In the genomic region with DNA sequence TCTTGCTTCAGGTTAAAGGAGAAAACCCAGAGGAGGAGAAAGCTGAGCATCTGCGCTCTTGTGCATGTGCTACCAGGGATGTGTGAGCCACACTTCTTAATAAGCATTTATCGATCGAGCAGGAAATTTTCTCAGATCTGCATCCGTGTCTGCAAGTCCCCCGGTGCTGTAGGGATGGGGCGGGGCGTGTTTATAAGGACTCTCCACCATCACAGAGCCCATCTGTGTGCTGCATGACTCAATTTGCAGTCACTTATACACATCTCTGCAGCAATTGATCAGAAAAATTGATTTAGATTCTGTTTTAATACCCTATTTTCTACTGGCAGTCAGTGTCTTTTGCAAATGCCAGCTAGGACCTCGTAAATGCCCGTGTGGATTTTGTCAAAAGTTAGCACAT, we compare ENCODE assay signal across 27 mouse cellular contexts.
DNase-seq lines count a peak whose midpoint lies in the region; ATAC-seq and TF ChIP-seq lines count a peak whose summit lies in the region.
"Had no signal": no experiment of that assay in that cellular context is flagged by ENCODE, and none has a peak within 500 bp of the region (broad histone marks: within the 10 kb centered on the region; RNA-seq: fewer than 3 reads in every experiment).

No protein-coding gene starts in this region.

- no peak overlapping the region for H3K4me3 ChIP-seq in forebrain, embryonic 14.5 days (ENCODE audit: low read depth, low read length)
- H3K4me3 ChIP-seq in forebrain, embryonic 10.5 days = no peak overlapping the region
- no peak overlapping the region for H3K4me3 ChIP-seq in hindbrain, embryonic 11.5 days (ENCODE audit: low read depth, low read length)
- no peak overlapping the region for H3K4me3 ChIP-seq in hindbrain, embryonic 13.5 days
- H3K4me3 ChIP-seq in midbrain, embryonic 11.5 days (ENCODE audit: low read depth, low read length) = no peak overlapping the region
- H3K4me3 ChIP-seq in midbrain, embryonic 10.5 days = no peak overlapping the region
- H3K4me3 ChIP-seq: embryonic facial prominence, embryonic 12.5 days; embryonic facial prominence, embryonic 15.5 days; heart, adult 2 months; heart, embryonic 10.5 days; heart, embryonic 13.5 days; hindbrain, embryonic 15.5 days had no signal

- H3K4me1 ChIP-seq in forebrain, embryonic 14.5 days (ENCODE audit: control insufficient read depth, insufficient read depth, low read length) = peaks cover 7% of the 10 kb centered on the region
- peaks cover 16% of the 10 kb centered on the region for H3K4me1 ChIP-seq in forebrain, embryonic 10.5 days
- no peaks in the 10 kb centered on the region for H3K4me1 ChIP-seq in hindbrain, embryonic 11.5 days (replicated peaks; ENCODE audit: control insufficient read depth, insufficient read depth, low read length)
- H3K4me1 ChIP-seq in hindbrain, embryonic 13.5 days (replicated peaks) = peaks cover 21% of the 10 kb centered on the region
- no peaks in the 10 kb centered on the region for H3K4me1 ChIP-seq in midbrain, embryonic 11.5 days (ENCODE audit: control insufficient read depth, insufficient read depth, low read length)
- H3K4me1 ChIP-seq in midbrain, embryonic 10.5 days = peaks cover 13% of the 10 kb centered on the region
- H3K4me1 ChIP-seq: embryonic facial prominence, embryonic 12.5 days; embryonic facial prominence, embryonic 15.5 days had no signal

- H3K36me3 ChIP-seq in forebrain, embryonic 14.5 days (ENCODE audit: control insufficient read depth, insufficient read depth, low read length) = no peaks in the 10 kb centered on the region
- H3K36me3 ChIP-seq in forebrain, embryonic 10.5 days (replicated peaks) = no peaks in the 10 kb centered on the region
- no peaks in the 10 kb centered on the region for H3K36me3 ChIP-seq in hindbrain, embryonic 11.5 days (ENCODE audit: control insufficient read depth, insufficient read depth, low read length)
- no peaks in the 10 kb centered on the region for H3K36me3 ChIP-seq in hindbrain, embryonic 13.5 days
- H3K36me3 ChIP-seq in midbrain, embryonic 11.5 days (ENCODE audit: control insufficient read depth, insufficient read depth, low read length) = no peaks in the 10 kb centered on the region
- no peaks in the 10 kb centered on the region for H3K36me3 ChIP-seq in midbrain, embryonic 10.5 days
- H3K36me3 ChIP-seq: embryonic facial prominence, embryonic 12.5 days; embryonic facial prominence, embryonic 15.5 days; heart, embryonic 10.5 days; heart, embryonic 13.5 days; hindbrain, embryonic 15.5 days had no signal

- peak; percentile 58 for DNase-seq in forebrain, embryonic 14.5 days (ENCODE audit: low spot score)
- no peak for DNase-seq in forebrain, embryonic 10.5 days (ENCODE audit: extremely low spot score, low spot score)
- no peak for DNase-seq in hindbrain, embryonic 11.5 days (ENCODE audit: low spot score)
- no peak for DNase-seq in midbrain, embryonic 11.5 days (ENCODE audit: low spot score, missing footprints)
- DNase-seq in midbrain, embryonic 10.5 days (ENCODE audit: low spot score) = no peak
- DNase-seq in brain, embryonic 14.5 days (ENCODE audit: low read depth) = peak; percentile 74
- no peak for DNase-seq in ovary, adult 18-20 months (ENCODE audit: low spot score)
- DNase-seq: adrenal gland, adult 2 months; adrenal gland, postnatal 14 days; cerebellum, adult 18-20 months; cerebellum, adult 9-10 months; cerebellum, postnatal 25 days; gastrocnemius, postnatal 10 days; gastrocnemius, postnatal 36 days; heart, adult 2 months; heart, postnatal 14 days; heart, postnatal 4 days; kidney, adult 18-20 months had no signal

- H3K27ac ChIP-seq in forebrain, embryonic 14.5 days (ENCODE audit: low read depth, low read length) = no peak overlapping the region
- no peak overlapping the region for H3K27ac ChIP-seq in forebrain, embryonic 10.5 days
- no peak overlapping the region for H3K27ac ChIP-seq in hindbrain, embryonic 11.5 days (ENCODE audit: low read depth, low read length)
- H3K27ac ChIP-seq in hindbrain, embryonic 13.5 days = no peak overlapping the region
- H3K27ac ChIP-seq in midbrain, embryonic 11.5 days (ENCODE audit: low read depth, low read length) = no peak overlapping the region
- no peak overlapping the region for H3K27ac ChIP-seq in midbrain, embryonic 10.5 days (replicated peaks)
- H3K27ac ChIP-seq: embryonic facial prominence, embryonic 12.5 days; embryonic facial prominence, embryonic 15.5 days; heart, adult 2 months; heart, embryonic 10.5 days; heart, embryonic 13.5 days; hindbrain, embryonic 15.5 days had no signal

- H3K27me3 ChIP-seq in forebrain, embryonic 14.5 days (replicated peaks; ENCODE audit: control insufficient read depth, insufficient read depth, low read length) = no peaks in the 10 kb centered on the region
- H3K27me3 ChIP-seq in forebrain, embryonic 10.5 days (ENCODE audit: poor library complexity, severe bottlenecking) = no peaks in the 10 kb centered on the region
- H3K27me3 ChIP-seq in hindbrain, embryonic 11.5 days (ENCODE audit: control insufficient read depth, insufficient read depth, low read length) = no peaks in the 10 kb centered on the region
- 0 out of 2 replicates have a peak, but pooled peaks cover 2% of the 10 kb centered on the region for H3K27me3 ChIP-seq in hindbrain, embryonic 13.5 days
- H3K27me3 ChIP-seq in midbrain, embryonic 11.5 days (ENCODE audit: control insufficient read depth, insufficient read depth, low read length) = no peaks in the 10 kb centered on the region
- H3K27me3 ChIP-seq in midbrain, embryonic 10.5 days (ENCODE audit: low read depth, poor library complexity, severe bottlenecking) = no peaks in the 10 kb centered on the region
- H3K27me3 ChIP-seq: embryonic facial prominence, embryonic 12.5 days; embryonic facial prominence, embryonic 15.5 days; heart, embryonic 13.5 days; hindbrain, embryonic 15.5 days had no signal

- no peak for ATAC-seq in forebrain, embryonic 14.5 days
- 0 out of 2 replicates have a peak, but pooled peaks have one; percentile 31 for ATAC-seq in hindbrain, embryonic 11.5 days (ENCODE audit: low FRiP score)
- no peak for ATAC-seq in hindbrain, embryonic 13.5 days (ENCODE audit: low FRiP score)
- peak; percentile 50; the same call in 1 of the 2 replicates for ATAC-seq in midbrain, embryonic 11.5 days (ENCODE audit: low FRiP score)
- ATAC-seq: CD4-positive, CD25-positive, alpha-beta regulatory T cell, adult 4 months; inflammation-experienced regulatory T-cells, adult 6 months; intestine, embryonic 16.5 days had no signal

- no peak overlapping the region for H3K4me2 ChIP-seq in forebrain, embryonic 14.5 days (ENCODE audit: low read length)
- no peak overlapping the region for H3K4me2 ChIP-seq in hindbrain, embryonic 11.5 days (replicated peaks; ENCODE audit: low read depth, low read length)
- H3K4me2 ChIP-seq in hindbrain, embryonic 13.5 days = no peak overlapping the region
- H3K4me2 ChIP-seq in midbrain, embryonic 11.5 days = no peak overlapping the region
- H3K4me2 ChIP-seq: embryonic facial prominence, embryonic 12.5 days; embryonic facial prominence, embryonic 15.5 days; heart, embryonic 13.5 days; hindbrain, embryonic 15.5 days had no signal

- no peak for TF ChIP-seq POLR2A in brain, embryonic 14.5 days (IDR thresholded peaks at IDR 0.05; ENCODE audit: borderline replicate concordance, extremely low read depth, insufficient read depth, insufficient read length, poor library complexity, severe bottlenecking)

- no peaks in the 10 kb centered on the region for H3K9me3 ChIP-seq in forebrain, embryonic 14.5 days (replicated peaks; ENCODE audit: control insufficient read depth, low read length)
- H3K9me3 ChIP-seq in forebrain, embryonic 10.5 days = no peaks in the 10 kb centered on the region
- H3K9me3 ChIP-seq in hindbrain, embryonic 11.5 days (ENCODE audit: control insufficient read depth, low read length) = no peaks in the 10 kb centered on the region
- no peaks in the 10 kb centered on the region for H3K9me3 ChIP-seq in hindbrain, embryonic 13.5 days
- no peaks in the 10 kb centered on the region for H3K9me3 ChIP-seq in midbrain, embryonic 11.5 days (ENCODE audit: control insufficient read depth, low read length)
- no peaks in the 10 kb centered on the region for H3K9me3 ChIP-seq in midbrain, embryonic 10.5 days (replicated peaks)
- H3K9me3 ChIP-seq: embryonic facial prominence, embryonic 12.5 days; embryonic facial prominence, embryonic 15.5 days; heart, embryonic 10.5 days; heart, embryonic 13.5 days; hindbrain, embryonic 15.5 days had no signal

- no peak overlapping the region for H3K9ac ChIP-seq in forebrain, embryonic 14.5 days (ENCODE audit: low read length)
- no peak overlapping the region for H3K9ac ChIP-seq in hindbrain, embryonic 11.5 days (ENCODE audit: low read depth, low read length)
- H3K9ac ChIP-seq in hindbrain, embryonic 13.5 days = no peak overlapping the region
- no peak overlapping the region for H3K9ac ChIP-seq in midbrain, embryonic 11.5 days (ENCODE audit: low read length)
- H3K9ac ChIP-seq: embryonic facial prominence, embryonic 12.5 days; embryonic facial prominence, embryonic 15.5 days; heart, embryonic 13.5 days; hindbrain, embryonic 15.5 days had no signal

- 55% methylated on average over 9 of the region's 9 CpGs for WGBS in forebrain, embryonic 14.5 days
- 88% methylated on average over 9 of the region's 9 CpGs for WGBS in forebrain, embryonic 10.5 days
- WGBS in hindbrain, embryonic 11.5 days = 75% methylated on average over 9 of the region's 9 CpGs
- WGBS in hindbrain, embryonic 13.5 days = 71% methylated on average over 9 of the region's 9 CpGs
- WGBS in midbrain, embryonic 11.5 days = 87% methylated on average over 9 of the region's 9 CpGs
- 91% methylated on average over 9 of the region's 9 CpGs for WGBS in midbrain, embryonic 10.5 days

- TF ChIP-seq CTCF in brain, embryonic 14.5 days (IDR thresholded peaks at IDR 0.05; ENCODE audit: borderline replicate concordance, extremely low read depth, insufficient read depth, insufficient read length) = no peak

Comparison
In these comparisons a context has a peak if more than half of its experiments do, and no peak if none do; other contexts are left out.
1. ATAC-seq: peak in hindbrain, embryonic 11.5 days (single experiment) and midbrain, embryonic 11.5 days (single experiment); none in forebrain, embryonic 14.5 days (single experiment) and hindbrain, embryonic 13.5 days (single experiment).
2. DNase-seq: peak in forebrain, embryonic 14.5 days (single experiment) and brain, embryonic 14.5 days (single experiment); none in forebrain, embryonic 10.5 days (single experiment), hindbrain, embryonic 11.5 days (single experiment), midbrain, embryonic 11.5 days (single experiment), midbrain, embryonic 10.5 days (single experiment) and ovary, adult 18-20 months (single experiment).